Mouse (Mus musculus) brain, embryonic 14.5 days (tissue): ENCODE measurements around the gene Ocm. TPM values are rescaled to one million over a fixed set of nuclear protein-coding genes. Genes with fewer than 3 reads are reported as not detected.
"Not testable (repeated sequence)": the region's sequence is repeated elsewhere in the genome, so short reads cannot be mapped to it uniquely, and the experiment has no call there.

ENCODE experiments used
- DNase-seq: peaks from one replicate; pipeline ENCODE4 v3.0.0-alpha.2; 2011; ENCODE audit warnings: low read depth
- CTCF ChIP-seq: fragments of 200-500 bp; IDR thresholded peaks from 2 replicates; pipeline ENCODE4 v1.5.1; 2012; ENCODE audit warnings: inconsistent platforms, mild to moderate bottlenecking, moderate library complexity, borderline replicate concordance; ENCODE audit not compliant: insufficient read depth, insufficient read length; ENCODE audit errors: extremely low read depth
- POLR2A ChIP-seq: fragments of 200-500 bp; IDR thresholded peaks from 2 replicates; pipeline ENCODE4 v1.6.1; 2012; ENCODE audit warnings: mild to moderate bottlenecking, inconsistent platforms, borderline replicate concordance; ENCODE audit not compliant: poor library complexity, insufficient read depth, insufficient read length, severe bottlenecking; ENCODE audit errors: extremely low read depth
- polyA plus RNA-seq: library from polyadenylated mRNA; depleted of rRNA; stranded (reverse); fragments of >200 nt; gene quantifications from 2 replicates; pipeline ENCODE4 v1.2.3, GENCODE M21; 2012

The Ocm gene
- polyA plus RNA-seq, 1 experiment: not detected

DNA sequence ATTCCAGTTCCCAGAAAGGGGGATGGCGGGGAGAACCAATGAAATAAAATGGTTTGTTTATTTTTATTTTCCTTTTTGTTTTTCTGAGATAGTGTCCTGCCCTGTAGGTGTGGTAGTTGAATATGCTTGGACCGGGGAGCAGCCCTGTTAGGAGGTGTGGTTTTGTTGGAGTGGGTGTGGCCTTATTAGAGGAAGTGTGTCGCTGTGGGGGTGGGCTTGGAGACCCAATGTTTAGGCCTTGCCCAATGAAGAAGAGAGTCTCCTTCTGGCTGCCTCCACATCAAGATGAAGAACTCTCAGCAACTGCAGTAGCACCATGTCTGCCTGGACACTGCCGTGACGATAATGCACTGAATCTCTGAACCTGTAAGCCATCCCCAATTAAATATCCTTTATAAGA lies 13.4 kb upstream of the Ocm start:
- TF ChIP-seq POLR2A: no peak
- no peak for TF ChIP-seq CTCF
- DNase-seq: no peak

DNA sequence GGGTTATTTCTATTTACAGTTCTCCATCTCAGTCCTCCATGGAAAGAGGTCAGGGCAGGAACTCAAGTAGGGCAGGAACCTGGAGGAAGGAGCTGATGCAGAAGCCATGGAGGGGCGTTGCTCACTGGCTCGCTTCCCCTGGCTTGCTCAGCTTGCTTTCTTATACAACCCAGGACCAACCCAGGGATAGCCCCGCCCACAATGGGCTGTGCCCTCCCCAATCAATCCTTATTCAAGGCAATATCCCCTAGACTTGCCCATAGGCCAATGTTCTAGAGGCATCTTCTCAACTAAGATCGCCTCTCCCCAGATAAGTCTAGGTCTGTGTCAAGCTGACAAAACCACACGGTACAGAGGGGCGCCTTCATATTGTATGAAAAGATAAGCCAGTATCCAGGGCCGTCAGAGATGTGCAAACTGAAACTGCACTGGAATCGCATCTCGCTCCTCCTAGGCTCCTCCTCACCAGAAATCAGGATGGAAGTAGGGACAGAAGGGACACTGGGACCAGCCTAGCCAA lies 12.7 kb upstream of the Ocm start:
- DNase-seq: no peak
- TF ChIP-seq CTCF (no peak), POLR2A (no peak)

DNA sequence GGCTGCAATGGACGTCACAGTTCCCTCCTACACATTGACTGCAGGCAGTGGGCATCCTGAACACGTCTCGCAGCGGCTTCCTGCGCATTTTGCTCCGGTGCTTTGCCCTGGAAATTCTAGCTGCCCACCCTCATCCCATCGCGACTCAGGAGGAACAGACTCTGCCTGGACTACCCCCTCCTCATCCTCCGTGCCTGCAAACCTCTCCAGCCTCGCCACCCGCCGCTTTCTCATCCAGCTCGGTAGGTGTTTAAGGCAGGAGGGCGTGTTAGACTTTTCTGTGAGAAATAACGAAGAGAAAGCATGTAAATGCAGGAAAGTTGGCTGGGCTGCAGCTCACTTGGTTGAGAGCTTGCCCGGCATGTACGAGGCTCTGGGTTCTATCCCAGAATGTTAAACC lies 10.5 kb upstream of the Ocm start:
- DNase-seq: no peak
- TF ChIP-seq POLR2A: no peak
- TF ChIP-seq CTCF: no peak

DNA sequence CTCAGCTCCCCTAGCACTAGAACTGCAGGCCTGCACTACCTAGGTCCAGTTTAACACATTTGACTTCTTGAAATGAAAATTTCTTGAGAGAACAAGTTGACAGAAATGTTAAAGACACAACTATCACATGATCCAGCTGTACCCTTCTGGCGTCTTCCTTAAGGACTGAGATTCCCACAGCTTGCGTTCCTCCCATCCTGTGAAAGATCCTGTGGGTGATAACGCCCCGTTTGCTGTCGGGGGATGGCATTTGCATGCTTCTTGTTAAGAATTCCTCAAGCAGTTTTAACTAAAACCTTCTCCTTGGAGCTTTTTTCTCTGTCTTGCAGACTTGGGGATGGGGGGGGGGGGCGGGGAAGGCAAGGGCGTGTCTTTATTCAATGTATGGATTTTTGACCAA lies 8.1 kb upstream of the Ocm start:
- no peak for DNase-seq
- TF ChIP-seq CTCF: no peak
- no peak for TF ChIP-seq POLR2A

DNA sequence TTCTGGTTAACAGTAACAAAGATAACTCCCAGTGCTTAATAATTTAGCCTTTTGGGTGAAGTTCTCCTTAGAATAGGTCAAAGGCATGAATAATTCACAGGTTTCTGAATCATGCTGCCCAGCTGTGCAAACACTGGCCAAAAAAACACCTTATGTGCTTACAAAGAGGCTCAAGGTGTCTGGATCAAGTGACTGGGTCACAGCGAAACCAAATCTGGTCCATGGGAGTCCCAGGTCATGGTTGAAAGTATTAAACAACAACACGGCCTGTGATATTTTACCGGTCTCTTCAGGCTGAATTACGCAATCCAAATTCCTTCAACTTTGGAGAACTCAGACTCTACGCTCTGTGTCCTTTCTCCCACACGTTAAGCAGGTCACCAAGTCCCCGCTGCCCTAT lies 6.0 kb upstream of the Ocm start:
- no peak for TF ChIP-seq POLR2A
- TF ChIP-seq CTCF: no peak
- no peak for DNase-seq

DNA sequence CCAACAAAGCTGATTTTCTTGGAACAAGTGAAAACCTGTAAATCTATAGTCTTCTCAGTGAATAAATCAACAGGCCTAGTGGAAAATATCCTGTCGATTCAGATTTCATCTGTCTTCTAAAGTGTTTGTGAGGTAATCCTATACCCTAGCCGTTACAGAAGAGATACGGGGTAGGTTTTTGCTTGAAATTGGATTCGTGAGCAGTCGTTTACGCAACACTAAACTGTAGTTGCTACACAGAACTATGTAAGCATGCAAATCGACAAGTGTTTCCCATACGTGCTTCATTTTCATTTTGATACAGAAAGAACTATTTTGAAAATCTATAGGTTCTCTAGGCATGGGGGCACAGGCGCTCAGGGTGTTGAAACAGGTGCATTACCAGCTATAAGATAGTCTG lies 10.6 kb downstream of the Ocm start:
- no peak for DNase-seq
- TF ChIP-seq CTCF: no peak

DNA sequence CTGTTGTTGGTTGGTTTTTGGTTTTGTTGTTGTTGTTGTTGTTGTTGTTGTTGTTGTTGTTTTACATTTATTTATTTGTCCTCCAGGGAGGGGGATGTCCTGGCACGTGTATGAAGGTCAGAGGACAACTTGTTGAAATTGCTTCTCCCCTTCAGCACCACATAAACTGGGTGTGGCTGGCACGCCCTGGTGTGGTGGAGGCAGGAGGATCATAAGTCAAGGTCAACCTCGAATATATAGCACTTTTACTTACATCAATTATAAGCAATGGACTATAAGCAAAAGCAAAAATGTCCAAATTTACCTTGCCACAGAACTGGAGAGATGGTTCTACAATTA lies 11.2 kb downstream of the Ocm start:
- no peak for TF ChIP-seq POLR2A
- no peak for TF ChIP-seq CTCF
- no peak for DNase-seq

DNA sequence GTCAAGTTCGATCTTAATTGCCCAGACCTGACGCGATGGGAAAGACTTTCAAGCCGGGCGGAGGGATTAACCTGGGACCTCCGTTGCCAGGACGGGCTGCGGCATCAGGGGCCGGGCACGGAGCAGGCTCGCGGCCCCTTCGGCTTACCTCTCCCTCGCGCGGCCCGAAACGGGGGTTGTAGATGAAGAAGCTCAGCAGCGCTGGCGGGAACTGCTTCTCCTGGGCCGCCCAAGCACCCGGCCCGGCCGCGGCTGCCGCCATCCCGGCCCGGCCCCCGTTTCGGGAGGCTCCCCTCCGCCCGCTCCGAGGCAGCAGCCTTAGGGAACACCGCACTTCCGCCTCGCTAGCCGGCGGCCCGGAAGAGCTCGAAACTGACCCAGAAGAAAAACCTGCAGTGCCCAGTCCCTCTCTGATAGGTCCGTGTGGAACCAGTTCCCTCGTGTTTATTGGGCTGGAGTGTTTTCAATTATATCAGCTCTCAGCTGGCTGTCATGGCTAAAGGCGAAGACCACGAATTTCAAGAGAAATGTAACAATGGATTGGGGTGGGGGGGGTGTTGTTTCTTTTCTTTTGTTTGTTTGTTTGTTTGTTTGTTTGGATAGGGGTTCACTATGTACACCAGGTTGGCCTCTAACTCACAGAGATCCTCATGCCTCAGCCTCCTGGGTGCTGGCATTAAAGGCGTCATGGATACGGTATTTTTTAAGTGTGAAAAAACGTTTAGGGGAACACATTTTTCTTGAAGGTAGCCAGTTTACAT lies 11.7 kb downstream of the Ocm start, which contains the start of gene Ccz1:
Ccz1 (minus strand) TSS at position 327 of the 761 bp plus-strand sequence.
- no peak for TF ChIP-seq CTCF
- peak; percentile 75 for TF ChIP-seq POLR2A
- peak; percentile 96 for DNase-seq

DNA sequence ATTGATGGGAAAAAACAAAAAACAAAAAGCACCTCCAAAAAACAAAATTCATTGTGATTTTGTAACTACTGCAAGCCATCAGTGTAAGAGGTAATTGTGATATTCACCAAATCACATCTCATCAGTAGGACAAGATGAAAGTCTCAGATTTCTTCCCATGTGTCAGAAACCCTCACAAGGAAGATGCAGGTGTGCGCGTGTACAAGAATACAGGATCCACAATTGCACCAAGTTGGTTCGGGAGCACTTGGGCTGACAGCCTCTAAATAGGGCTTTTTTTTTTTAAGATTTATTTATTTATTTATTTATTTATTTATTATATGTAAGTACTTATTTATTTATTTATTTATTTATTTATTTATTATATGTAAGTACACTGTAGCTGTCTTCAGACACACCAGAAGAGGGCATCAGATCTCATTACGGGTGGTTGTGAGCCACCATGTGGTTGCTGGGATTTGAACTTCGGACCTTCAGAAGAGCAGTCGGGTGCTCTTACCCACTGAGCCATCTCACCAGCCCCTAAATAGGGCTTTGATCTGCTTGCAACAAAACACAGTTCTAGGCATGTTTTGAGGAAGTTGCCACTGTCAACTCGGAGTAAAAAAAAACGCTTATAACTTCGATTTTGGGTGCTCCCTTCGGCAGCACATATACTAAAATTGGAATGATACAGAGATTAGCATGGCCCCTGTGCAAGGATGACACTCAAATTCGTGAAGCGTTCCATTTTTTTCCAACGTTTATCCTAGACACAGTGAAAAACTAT lies 12.9 kb downstream of the Ocm start:
- DNase-seq: not testable (repeated sequence)

DNA sequence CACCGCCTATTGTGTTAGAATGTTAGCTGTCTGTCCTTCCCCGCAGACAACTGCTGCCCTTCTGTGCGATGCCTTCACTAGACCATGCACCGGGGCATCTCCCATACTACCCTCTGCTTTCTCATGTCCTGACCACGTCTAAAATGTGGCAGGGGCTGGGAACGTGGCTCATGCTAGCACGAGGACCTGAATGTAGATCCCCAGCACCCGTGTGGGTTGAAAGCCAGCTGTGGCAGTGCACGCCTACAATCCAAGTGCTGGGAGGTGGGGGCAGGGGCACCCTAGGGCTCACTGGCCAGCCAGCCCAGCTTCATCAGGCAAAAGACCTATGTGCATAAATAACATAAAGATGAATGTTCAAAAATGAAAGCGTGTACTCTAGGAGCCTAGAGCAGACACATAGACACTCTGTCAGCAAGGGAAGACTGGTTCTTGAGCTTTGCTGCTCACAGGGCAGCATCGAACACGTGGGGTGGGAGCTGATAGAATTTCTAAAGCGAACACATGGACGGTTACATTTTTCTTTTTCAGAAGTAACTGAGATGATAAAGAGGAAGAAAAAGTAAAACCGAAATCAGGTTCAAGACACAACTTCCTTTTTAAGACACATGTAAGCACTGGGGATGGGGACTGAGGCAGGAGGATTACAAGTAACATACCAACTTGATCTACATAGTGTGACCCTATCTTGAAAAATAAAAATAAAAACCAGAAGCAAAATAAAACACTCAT lies 23.8 kb downstream of the Ocm start:
- no peak for TF ChIP-seq POLR2A
- no peak for TF ChIP-seq CTCF
- no peak for DNase-seq

DNA sequence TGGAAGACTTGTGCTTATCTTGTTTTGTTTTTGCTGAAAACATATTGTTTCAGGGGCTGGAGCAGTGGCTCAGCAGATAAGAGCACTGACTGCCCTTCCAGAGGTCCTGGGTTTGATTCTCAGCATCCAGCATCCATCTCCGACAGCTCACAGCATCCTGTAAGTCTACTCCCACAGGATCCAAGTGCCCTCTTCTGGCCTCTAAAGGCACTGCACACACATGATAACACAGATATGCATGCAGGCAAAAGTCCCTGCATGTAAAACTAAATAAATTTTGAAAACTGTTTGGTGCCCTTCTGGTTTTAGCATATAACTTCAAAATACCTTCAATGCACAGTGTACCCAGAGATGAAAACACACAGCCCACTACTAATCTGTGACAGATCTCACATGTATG lies 27.1 kb downstream of the Ocm start:
- TF ChIP-seq POLR2A (no peak), CTCF (peak; percentile 13; the same call in 1 of the 2 replicates)
- no peak for DNase-seq

DNA sequence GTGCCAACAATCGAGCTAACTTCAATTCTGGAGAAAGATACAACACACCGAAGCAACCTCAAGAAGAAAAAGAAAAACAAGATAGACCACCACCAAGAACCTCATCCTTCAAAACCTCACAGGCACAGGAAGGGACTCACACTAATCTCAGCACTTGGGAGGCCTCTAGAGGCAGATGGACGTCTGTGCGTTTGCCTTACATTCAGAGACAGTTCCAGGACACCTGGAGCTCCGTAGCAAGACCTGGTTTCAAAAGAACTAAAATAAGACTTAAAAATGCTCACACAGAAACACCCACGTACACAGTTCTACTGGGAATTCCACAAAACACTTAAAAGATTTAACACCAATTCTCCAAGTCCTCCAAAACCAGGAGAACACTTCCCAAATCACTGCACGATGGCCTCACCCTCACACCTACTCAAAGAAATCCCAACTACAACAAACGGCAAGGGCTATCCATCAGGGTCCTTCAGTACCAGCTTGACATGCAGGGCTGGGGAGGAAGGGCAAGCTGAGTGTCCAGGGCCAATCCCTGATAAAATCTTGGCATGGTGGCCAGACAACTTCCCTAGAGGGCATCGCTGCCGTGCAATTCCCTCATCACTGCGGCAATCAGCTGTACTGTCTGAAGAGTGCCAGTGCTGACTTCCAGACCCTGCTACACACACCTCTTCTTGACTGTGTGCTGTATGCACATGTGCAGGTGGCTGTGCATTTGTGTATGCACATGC lies 31.7 kb downstream of the Ocm start:
- TF ChIP-seq POLR2A (no peak), CTCF (no peak; the same call in 1 of the 2 replicates)
- DNase-seq: no peak
